Mouse (Mus musculus) adrenal gland, postnatal 36 days (tissue): ENCODE data around the gene Ugt1a8. TPM values are rescaled to one million over a fixed set of nuclear protein-coding genes. Genes with fewer than 3 reads are reported as not detected.

Experiments
- DNase-seq, 2 experiments: peaks; one replicate each; pipeline ENCODE4 v3.0.0; 2021; ENCODE audit warnings: mixed read lengths in 1 of 2
- total RNA-seq, 2 experiments: library from RNA; stranded (reverse); gene quantifications; 2 replicates each; pipeline ENCODE4 v1.2.3; 2021

The Ugt1a8 gene
- total RNA-seq, 2 experiments from 2014 or later, result not detected

GRCm38 (mm10) chr1:88186325-88186935, 98.8 kb downstream of the Ugt1a8 start:
- no peak for DNase-seq

DNA sequence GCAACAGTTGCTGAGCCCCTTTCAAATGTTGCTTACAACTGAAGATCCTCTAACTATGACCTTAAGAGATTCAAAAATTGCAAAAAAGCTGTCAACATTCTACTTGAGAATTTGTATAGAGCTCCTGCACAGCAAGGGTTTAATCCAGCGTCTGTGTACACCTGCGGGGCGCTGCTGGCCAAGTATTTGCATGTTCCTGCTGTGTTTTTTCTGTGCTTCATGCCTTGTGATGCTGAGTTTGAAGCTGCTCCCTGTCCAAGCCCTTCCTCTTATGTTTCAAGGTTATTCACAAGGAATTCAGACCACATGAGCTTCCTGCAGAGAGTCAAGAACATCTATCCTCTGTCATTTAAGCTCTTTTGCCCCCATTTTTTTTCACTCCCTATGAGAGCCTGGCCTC, 104.5 kb downstream of the Ugt1a8 start:
- no peak for DNase-seq

GRCm38 (mm10) chr1:88195687-88196086, 108.1 kb downstream of the Ugt1a8 start:
- peak in 1 of 2 experiments; percentile 25 for DNase-seq

DNA sequence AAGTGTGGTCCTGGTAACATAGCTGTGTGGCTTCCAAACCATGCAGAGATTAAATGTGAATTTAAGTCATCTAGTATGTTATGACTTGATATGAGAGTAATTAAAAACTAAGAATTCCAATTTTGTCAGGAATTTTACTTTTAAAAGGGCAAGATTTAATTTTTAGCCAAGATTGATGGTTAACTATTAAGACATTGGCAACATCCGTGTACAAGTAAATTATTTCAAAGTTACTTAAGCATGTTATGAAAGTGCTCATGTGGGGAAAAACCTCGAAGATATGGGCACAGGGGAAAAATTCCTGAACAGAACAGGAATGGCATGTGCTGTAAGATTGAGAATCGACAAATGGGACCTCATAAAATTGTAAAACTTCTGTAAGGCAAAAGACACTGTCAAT, 109.8 kb downstream of the Ugt1a8 start:
- no peak for DNase-seq

- no peak for DNase-seq
Observed at GRCm38 (mm10) chr1:88199996-88200395, 112.4 kb downstream of the Ugt1a8 start.

GRCm38 (mm10) chr1:88200456-88200855, 112.8 kb downstream of the Ugt1a8 start, which contains the start of gene Ugt1a2:
TSS of gene Ugt1a2 (plus strand) at chr1:88200601.
- DNase-seq, result no peak

GRCm38 (mm10) chr1:88205294-88205922, 117.8 kb downstream of the Ugt1a8 start, which contains the start of gene Dnajb3:
TSS of gene Dnajb3 (minus strand) at chr1:88205782.
- peak; percentile 85 to 86 for DNase-seq

DNA sequence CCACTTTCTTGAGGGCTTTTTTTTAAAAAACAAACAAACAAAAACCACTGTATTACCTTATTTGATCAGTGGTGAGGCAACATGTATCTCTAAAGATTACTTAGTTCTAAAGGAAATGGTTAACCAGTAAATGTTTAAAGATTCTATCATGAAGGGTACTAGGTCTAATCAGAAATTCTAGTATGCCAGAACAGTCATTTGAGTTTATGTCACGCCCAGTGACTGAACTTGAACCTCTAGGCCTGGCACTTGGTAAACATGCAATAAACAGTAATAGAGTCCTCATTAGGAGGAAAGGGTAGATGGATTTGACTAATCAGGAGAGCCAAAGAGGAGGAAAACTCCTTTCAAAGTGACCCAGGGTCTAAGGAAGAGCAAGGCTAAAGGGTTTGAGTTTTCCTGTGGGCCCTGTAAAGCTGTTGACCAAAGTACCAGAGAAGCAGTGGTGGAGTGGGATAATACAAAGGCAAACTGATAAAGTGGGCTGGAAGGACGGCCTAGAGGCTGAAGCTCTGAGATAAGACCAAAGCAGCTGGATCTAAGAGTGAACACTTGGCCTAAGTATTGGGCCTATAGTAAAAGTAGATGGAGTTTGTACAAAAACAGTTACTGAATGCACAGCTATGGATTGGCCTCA, 119.3 kb downstream of the Ugt1a8 start:
- no peak for DNase-seq

DNA sequence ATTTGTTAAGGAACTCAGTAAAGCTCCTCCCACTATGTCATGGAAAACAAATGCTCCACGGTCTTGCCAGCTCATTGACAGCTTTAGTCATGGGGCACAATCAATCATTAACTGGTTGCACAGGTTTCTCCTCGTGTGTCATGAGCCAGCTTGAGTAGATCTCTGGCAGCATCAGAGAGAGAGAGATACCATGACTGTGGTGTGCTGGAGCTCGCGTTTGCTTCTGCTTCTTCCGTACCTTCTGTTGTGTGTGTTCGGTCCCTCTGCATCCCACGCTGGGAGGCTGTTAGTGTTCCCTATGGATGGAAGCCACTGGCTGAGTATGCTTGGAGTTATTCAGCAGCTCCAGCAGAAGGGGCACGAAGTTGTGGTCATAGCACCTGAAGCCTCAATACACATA, 124.2 kb downstream of the Ugt1a8 start, which contains the start of gene Ugt1a1:
Gene Ugt1a1, plus strand, starts transcription at position 148 of the 400 bp plus-strand sequence.
- DNase-seq, result no peak

GRCm38 (mm10) chr1:88212341-88213045, 124.9 kb downstream of the Ugt1a8 start:
- no peak for DNase-seq

GRCm38 (mm10) chr1:88213061-88213460, 125.4 kb downstream of the Ugt1a8 start:
- DNase-seq, result no peak

DNA sequence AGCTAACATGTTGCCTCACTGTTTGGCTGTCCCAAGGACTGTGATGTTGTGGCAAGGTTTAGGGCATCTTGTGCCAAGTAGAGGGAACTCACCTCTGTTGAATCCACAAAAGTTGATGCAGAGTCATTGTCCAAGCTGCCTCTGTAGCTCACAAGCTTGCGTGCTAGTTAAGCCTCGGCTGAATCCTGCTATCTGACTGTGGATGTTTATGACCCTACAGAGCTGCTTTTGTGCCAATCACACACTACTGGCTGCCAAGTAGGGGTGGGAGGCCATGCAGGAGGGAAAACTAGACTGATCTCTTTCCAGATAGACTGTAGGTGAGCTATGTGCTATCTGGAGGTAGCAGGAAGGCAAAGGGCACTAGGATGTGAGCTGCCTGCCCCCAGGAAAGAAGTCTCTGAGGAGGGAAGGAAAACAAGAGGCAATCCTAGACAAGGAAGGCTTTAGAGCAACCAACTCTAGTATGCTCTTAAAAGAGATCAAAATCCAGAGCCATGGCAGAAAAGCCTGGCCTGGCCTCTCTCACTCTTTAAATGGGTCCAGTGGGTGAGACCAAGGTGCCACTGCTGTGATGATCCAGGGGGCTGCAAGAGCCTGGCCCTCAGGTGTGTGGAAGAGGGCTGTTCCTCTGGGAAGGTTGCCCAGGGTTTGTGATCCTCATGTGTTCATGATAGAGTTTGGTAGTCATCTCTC, 126.3 kb downstream of the Ugt1a8 start:
- no peak for DNase-seq

DNA sequence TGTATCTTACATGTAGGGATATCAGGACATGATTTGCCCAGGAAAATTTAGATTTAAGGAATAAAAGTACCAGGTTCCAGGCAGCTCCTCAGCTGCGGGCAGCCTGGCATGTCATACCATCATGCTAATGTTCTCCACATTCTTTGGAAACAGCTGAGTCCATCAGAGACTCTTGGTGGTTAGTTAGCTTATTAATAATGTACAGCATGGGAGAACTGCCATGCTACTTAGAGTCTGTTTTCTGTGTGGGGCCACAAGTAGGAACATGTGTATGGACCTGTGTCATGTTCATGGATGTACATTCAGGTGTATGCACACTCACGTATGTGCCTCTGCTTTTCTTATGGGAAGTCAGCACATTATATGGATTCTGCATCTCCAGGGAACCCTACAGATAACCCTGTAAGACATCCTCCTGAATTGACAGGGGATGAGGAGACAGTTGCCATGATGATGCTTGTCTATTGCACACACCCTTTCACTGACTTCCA, 126.9 kb downstream of the Ugt1a8 start:
- DNase-seq, result no peak

- DNase-seq, result no peak
Observed at GRCm38 (mm10) chr1:88215466-88216380, 128.1 kb downstream of the Ugt1a8 start.

- DNase-seq, result no peak
Observed at GRCm38 (mm10) chr1:88216551-88216950, 128.9 kb downstream of the Ugt1a8 start.

DNA sequence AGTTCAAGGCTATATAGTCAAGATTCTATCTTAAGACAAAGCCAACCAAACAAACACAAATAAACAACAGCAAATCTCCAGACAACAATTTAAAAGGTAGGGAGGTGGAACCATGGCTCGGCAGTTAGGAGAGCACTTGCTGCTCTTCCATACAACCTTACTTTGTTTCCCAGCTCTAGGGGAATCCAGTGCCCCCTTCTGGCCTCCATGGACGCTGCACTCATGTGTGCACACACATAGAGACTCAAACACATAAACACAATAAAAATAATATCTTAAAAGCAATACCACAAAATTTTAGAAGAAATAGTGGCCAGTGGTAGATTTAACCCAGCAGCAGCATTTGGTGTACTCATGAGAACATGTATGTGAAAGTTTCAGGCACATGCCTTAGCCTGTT, 129.5 kb downstream of the Ugt1a8 start:
- DNase-seq, result no peak

GRCm38 (mm10) chr1:88217576-88217975, 130.0 kb downstream of the Ugt1a8 start:
- no peak for DNase-seq

DNA sequence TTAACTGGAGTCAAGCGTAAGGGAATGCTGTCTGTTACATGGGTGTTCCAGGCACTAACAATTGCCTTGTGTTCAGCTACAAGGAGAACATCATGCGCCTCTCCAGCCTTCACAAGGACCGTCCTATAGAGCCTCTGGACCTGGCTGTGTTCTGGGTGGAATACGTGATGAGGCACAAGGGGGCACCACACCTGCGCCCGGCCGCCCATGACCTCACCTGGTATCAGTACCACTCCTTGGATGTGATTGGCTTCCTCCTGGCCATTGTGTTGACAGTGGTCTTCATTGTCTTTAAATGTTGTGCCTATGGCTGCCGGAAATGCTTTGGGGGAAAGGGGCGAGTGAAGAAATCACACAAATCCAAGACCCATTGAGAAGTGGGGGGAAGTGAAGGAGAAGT, 130.4 kb downstream of the Ugt1a8 start:
- DNase-seq, result no peak

DNA sequence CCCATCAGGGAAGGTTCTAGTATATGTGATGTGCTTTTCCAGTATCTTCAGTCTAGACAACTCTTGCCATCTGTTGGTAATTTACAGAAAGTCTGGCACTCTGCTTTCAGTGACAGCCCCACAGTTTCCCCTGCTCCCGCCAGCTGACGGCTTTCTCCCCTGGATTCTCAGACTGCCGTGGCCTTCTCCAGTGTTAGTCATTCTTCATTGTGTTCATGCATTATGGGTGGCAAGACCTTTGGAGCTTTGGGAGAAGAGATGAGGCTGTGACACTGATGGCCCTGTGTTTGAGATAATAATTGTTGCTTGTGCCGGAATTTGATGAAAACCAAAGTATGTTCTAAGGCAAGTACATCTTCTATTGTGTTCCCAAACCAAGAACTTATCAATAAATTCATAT, 131.0 kb downstream of the Ugt1a8 start:
- DNase-seq, result no peak

- no peak for DNase-seq
Observed at GRCm38 (mm10) chr1:88219054-88219453, 131.4 kb downstream of the Ugt1a8 start.

GRCm38 (mm10) chr1:88220336-88220735, 132.7 kb downstream of the Ugt1a8 start:
- DNase-seq, result no peak
